Mouse (Mus musculus): Measurements from ENCODE around the gene 1700080E11Rik.
"Not testable (repeated sequence)": the region's sequence is repeated elsewhere in the genome, so short reads cannot be mapped to it uniquely, and the experiment has no call there.

1700080E11Rik gene

GRCm38 (mm10) chr9:105144992-105145391 lies at the start of gene 1700080E11Rik:
Gene 1700080E11Rik (minus strand): TSS chr9:105145092.
- no peak for DNase-seq (ENCODE audit: low read depth, low spot score)

- no peak for DNase-seq (ENCODE audit: low read depth, low spot score)
Measured at GRCm38 (mm10) chr9:105186725-105187124, 41.8 kb upstream of the 1700080E11Rik start.

- no peak for DNase-seq (ENCODE audit: low read depth, low spot score)
Measured at GRCm38 (mm10) chr9:105182392-105182791, 37.5 kb upstream of the 1700080E11Rik start.

- DNase-seq (ENCODE audit: low read depth, low spot score) = no peak
Measured at GRCm38 (mm10) chr9:105139204-105139603, 5.7 kb downstream of the 1700080E11Rik start.

- no peak for DNase-seq (ENCODE audit: low read depth, low spot score)
Measured at GRCm38 (mm10) chr9:105136404-105136803, 8.5 kb downstream of the 1700080E11Rik start.

GRCm38 (mm10) chr9:105134536-105134935 lies 10.4 kb downstream of the 1700080E11Rik start:
- no peak for DNase-seq (ENCODE audit: low read depth, low spot score)

- no peak for DNase-seq (ENCODE audit: low read depth, low spot score)
Measured at GRCm38 (mm10) chr9:105132002-105132367, 12.9 kb downstream of the 1700080E11Rik start.

- peak; percentile 97 for DNase-seq (ENCODE audit: low read depth, low spot score)
Measured at GRCm38 (mm10) chr9:105131253-105132001, 13.5 kb downstream of the 1700080E11Rik start, which contains the start of gene Nudt16. Gene Nudt16 (minus strand): TSS chr9:105131824.

GRCm38 (mm10) chr9:105130331-105130730 lies 14.6 kb downstream of the 1700080E11Rik start:
- no peak for DNase-seq (ENCODE audit: low read depth, low spot score)

GRCm38 (mm10) chr9:105125206-105125605 lies 19.7 kb downstream of the 1700080E11Rik start:
- not testable (repeated sequence) for DNase-seq (ENCODE audit: low read depth, low spot score)

GRCm38 (mm10) chr9:105103893-105104292 lies 41.0 kb downstream of the 1700080E11Rik start:
- DNase-seq (ENCODE audit: low read depth, low spot score) = no peak

GRCm38 (mm10) chr9:105101911-105102310 lies 43.0 kb downstream of the 1700080E11Rik start:
- DNase-seq (ENCODE audit: low read depth, low spot score) = no peak

- DNase-seq (ENCODE audit: low read depth, low spot score) = no peak
Measured at GRCm38 (mm10) chr9:105100807-105101570, 43.9 kb downstream of the 1700080E11Rik start.

All from ZHBTc4 (cell line).